Comparison of ENCODE assay signal across 25 mouse cellular contexts in the genomic region with DNA sequence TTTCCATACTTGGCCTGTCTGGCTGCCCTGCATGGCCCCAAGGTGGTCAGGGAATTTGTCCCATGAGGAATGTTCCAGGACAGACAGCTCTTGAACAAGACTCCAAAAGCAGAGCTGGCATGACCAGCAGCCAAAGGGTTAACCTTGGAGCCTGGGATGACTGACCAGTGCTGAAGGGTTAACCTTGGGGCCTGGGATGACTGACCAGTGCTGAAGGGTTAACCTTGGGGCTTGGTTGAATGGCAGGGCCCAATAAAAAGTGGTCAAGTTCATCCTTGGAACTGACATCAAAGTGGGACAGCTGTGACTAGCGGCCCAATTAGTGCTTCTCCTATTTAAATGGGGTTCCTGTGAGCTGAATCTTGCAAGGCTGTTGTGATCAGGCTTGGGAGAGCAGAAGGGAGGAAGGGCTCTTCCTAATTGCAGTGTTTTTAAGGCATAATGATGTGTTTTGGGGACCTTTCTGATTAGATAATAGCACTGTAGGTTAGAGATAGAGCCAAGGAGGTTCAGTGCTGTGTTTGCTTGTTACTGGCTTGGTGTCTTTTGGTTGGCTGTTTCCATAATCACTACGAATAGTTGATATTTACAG.
DNase-seq lines count a peak whose midpoint lies in the region; ATAC-seq and TF ChIP-seq lines count a peak whose summit lies in the region.
"Had no signal": no experiment of that assay in that cellular context is flagged by ENCODE, and none has a peak within 500 bp of the region (broad histone marks: within the 10 kb centered on the region; RNA-seq: fewer than 3 reads in every experiment).

No protein-coding gene starts in this region.

- H3K27ac ChIP-seq in liver, adult 2 months (replicated peaks; ENCODE audit: insufficient read depth, low read depth, low read length): no peak overlapping the region
- H3K27ac ChIP-seq in liver, embryonic 11.5 days (ENCODE audit: low read depth, low read length): no peak overlapping the region
- H3K27ac ChIP-seq in forebrain, embryonic 14.5 days (ENCODE audit: low read depth, low read length): no peak overlapping the region
- H3K27ac ChIP-seq: embryonic facial prominence, embryonic 12.5 days; hindbrain, embryonic 13.5 days; limb, embryonic 10.5 days; liver, embryonic 12.5 days; neural tube, embryonic 15.5 days had no signal

- 88% methylated on average over 2 of the region's 2 CpGs for WGBS in liver, adult 2 months
- WGBS in liver, embryonic 11.5 days: 68% methylated on average over 2 of the region's 2 CpGs
- WGBS in forebrain, embryonic 14.5 days: 28% methylated on average over 2 of the region's 2 CpGs

- H3K4me3 ChIP-seq in liver, adult 2 months (ENCODE audit: insufficient read depth, low read depth, low read length): no peak overlapping the region
- no peak overlapping the region for H3K4me3 ChIP-seq in liver, embryonic 11.5 days (ENCODE audit: low read depth, low read length)
- H3K4me3 ChIP-seq in forebrain, embryonic 14.5 days (ENCODE audit: low read depth, low read length): no peak overlapping the region
- H3K4me3 ChIP-seq: embryonic facial prominence, embryonic 12.5 days; erythroblast, embryonic 14.5 days; hindbrain, embryonic 13.5 days; limb, embryonic 10.5 days; liver, embryonic 12.5 days; neural tube, embryonic 15.5 days had no signal

- no peaks in the 10 kb centered on the region; the same call in 1 of the 2 replicates for H3K79me2 ChIP-seq in liver, adult 2 months (ENCODE audit: control insufficient read depth, insufficient read depth, low read length)

- no peaks in the 10 kb centered on the region for H3K36me3 ChIP-seq in liver, adult 2 months (ENCODE audit: control insufficient read depth, insufficient read depth, low read length)
- no peaks in the 10 kb centered on the region for H3K36me3 ChIP-seq in liver, embryonic 11.5 days (ENCODE audit: control insufficient read depth, insufficient read depth, low read length)
- no peaks in the 10 kb centered on the region for H3K36me3 ChIP-seq in forebrain, embryonic 14.5 days (ENCODE audit: control insufficient read depth, insufficient read depth, low read length)
- H3K36me3 ChIP-seq: embryonic facial prominence, embryonic 12.5 days; hindbrain, embryonic 13.5 days; limb, embryonic 10.5 days; liver, embryonic 12.5 days; neural tube, embryonic 15.5 days had no signal

- no peak for TF ChIP-seq CTCF in liver, adult 2 months (IDR thresholded peaks at IDR 0.05; ENCODE audit: low read depth, low read length)

- no peak for TF ChIP-seq POLR2A in liver, adult 2 months (IDR thresholded peaks at IDR 0.05; ENCODE audit: extremely low read depth, insufficient read depth, low read length)

- no peaks in the 10 kb centered on the region for H3K27me3 ChIP-seq in liver, adult 2 months (ENCODE audit: control insufficient read depth, insufficient read depth, low read length)
- H3K27me3 ChIP-seq in liver, embryonic 11.5 days (replicated peaks; ENCODE audit: control insufficient read depth, insufficient read depth, low read length): no peaks in the 10 kb centered on the region
- H3K27me3 ChIP-seq in forebrain, embryonic 14.5 days (replicated peaks; ENCODE audit: control insufficient read depth, insufficient read depth, low read length): no peaks in the 10 kb centered on the region
- H3K27me3 ChIP-seq: embryonic facial prominence, embryonic 12.5 days; hindbrain, embryonic 13.5 days; liver, embryonic 12.5 days; neural tube, embryonic 15.5 days had no signal

- H3K9ac ChIP-seq in liver, adult 2 months (ENCODE audit: low read depth, low read length): no peak overlapping the region
- no peak overlapping the region for H3K9ac ChIP-seq in liver, embryonic 11.5 days (ENCODE audit: low read depth, low read length)
- no peak overlapping the region for H3K9ac ChIP-seq in forebrain, embryonic 14.5 days (ENCODE audit: low read length)
- H3K9ac ChIP-seq: embryonic facial prominence, embryonic 12.5 days; hindbrain, embryonic 13.5 days; liver, embryonic 12.5 days; neural tube, embryonic 15.5 days had no signal

- peak; percentile 47 for DNase-seq in liver, adult 2 months (ENCODE audit: extremely low read depth, low read depth, low spot score)
- no peak for DNase-seq in liver, embryonic 11.5 days (ENCODE audit: low spot score)
- peak; percentile 27 to 55 for DNase-seq in adrenal gland, postnatal 36 days
- DNase-seq in forebrain, embryonic 14.5 days (ENCODE audit: low spot score): peak; percentile 69
- DNase-seq in gastrocnemius, postnatal 25 days: no peak
- no peak for DNase-seq in heart, adult 11 months
- no peak for DNase-seq in ovary, adult 18-20 months (ENCODE audit: low spot score)
- DNase-seq: B cell, adult 2 months; cerebellum, adult 11 months; gastrocnemius, postnatal 36 days; heart, postnatal 10 days; kidney, adult 9 months; kidney, postnatal 36 days; lung, adult 2 months; lung, postnatal 36 days; thymus, postnatal 4 days had no signal

- no peak overlapping the region for H3K4me2 ChIP-seq in liver, embryonic 11.5 days
- H3K4me2 ChIP-seq in forebrain, embryonic 14.5 days (ENCODE audit: low read length): no peak overlapping the region
- H3K4me2 ChIP-seq: embryonic facial prominence, embryonic 12.5 days; heart, embryonic 11.5 days; hindbrain, embryonic 13.5 days; liver, embryonic 12.5 days; neural tube, embryonic 15.5 days had no signal

- H3K4me1 ChIP-seq in liver, adult 2 months (ENCODE audit: control insufficient read depth, insufficient read depth, low read length): peaks cover 8% of the 10 kb centered on the region
- H3K4me1 ChIP-seq in liver, embryonic 11.5 days (replicated peaks; ENCODE audit: control insufficient read depth, insufficient read depth, low read length): peaks cover 26% of the 10 kb centered on the region
- peaks cover 36% of the 10 kb centered on the region for H3K4me1 ChIP-seq in forebrain, embryonic 14.5 days (ENCODE audit: control insufficient read depth, insufficient read depth, low read length)

- H3K9me3 ChIP-seq in liver, embryonic 11.5 days (ENCODE audit: control insufficient read depth, low read length): no peaks in the 10 kb centered on the region
- no peaks in the 10 kb centered on the region for H3K9me3 ChIP-seq in forebrain, embryonic 14.5 days (replicated peaks; ENCODE audit: control insufficient read depth, low read length)
- H3K9me3 ChIP-seq: embryonic facial prominence, embryonic 12.5 days; hindbrain, embryonic 13.5 days; limb, embryonic 10.5 days; liver, embryonic 12.5 days; neural tube, embryonic 15.5 days had no signal

- no peak for ATAC-seq in liver, embryonic 11.5 days (replicated peaks; ENCODE audit: low FRiP score)
- 0 out of 2 replicates have a peak, but pooled peaks have one; percentile 27 for ATAC-seq in forebrain, embryonic 14.5 days
- ATAC-seq: inflammation-experienced regulatory T-cells, adult 6 months; liver, embryonic 12.5 days; midbrain, embryonic 16.5 days had no signal

Comparison
In these comparisons a context has a peak if more than half of its experiments do, and no peak if none do; other contexts are left out.
1. DNase-seq: peak in liver, adult 2 months (single experiment), adrenal gland, postnatal 36 days (2 of 2) and forebrain, embryonic 14.5 days (single experiment); none in liver, embryonic 11.5 days (single experiment), gastrocnemius, postnatal 25 days (single experiment), heart, adult 11 months (single experiment) and ovary, adult 18-20 months (single experiment).